Mouse (Mus musculus) CH12.LX (cell line): ENCODE measurements around the gene Sirt4.

ENCODE experiments used
- CTCF ChIP-seq, 2 experiments: IDR thresholded peaks in 1 of 2; conservative IDR thresholded peaks in 1 of 2; 2 replicates each; pipeline ENCODE4 v1.5.1; 2011 to 2012; ENCODE audit warnings: low read depth in 2 of 2, low read length in 2 of 2, improper control_type of control experiment in 1 of 2, inconsistent platforms in 1 of 2, mild to moderate bottlenecking in 1 of 2, moderate library complexity in 1 of 2
- E2F4 ChIP-seq: IDR thresholded peaks from 2 replicates; pipeline ENCODE4 v1.6.1; 2011; ENCODE audit warnings: low read depth, low read length, improper control_type of control experiment; ENCODE audit not compliant: insufficient replicate concordance
- EP300 ChIP-seq: IDR thresholded peaks from 2 replicates; pipeline ENCODE4 v1.6.1; 2011; ENCODE audit warnings: low read length, improper control_type of control experiment
- GABPA ChIP-seq: IDR thresholded peaks from 2 replicates; pipeline ENCODE4 v1.6.1; 2012; ENCODE audit warnings: low read depth, low read length, improper control_type of control experiment, inconsistent platforms; ENCODE audit not compliant: insufficient replicate concordance
- JUND ChIP-seq: conservative IDR thresholded peaks from 2 replicates; pipeline ENCODE4 v1.6.1; 2011; ENCODE audit warnings: low read depth, low read length, improper control_type of control experiment
- MAFK ChIP-seq: IDR thresholded peaks from 2 replicates; pipeline ENCODE4 v1.6.1; 2011; ENCODE audit warnings: low read length, improper control_type of control experiment; ENCODE audit not compliant: insufficient replicate concordance
- MAX ChIP-seq: IDR thresholded peaks from 2 replicates; pipeline ENCODE4 v1.6.1; 2011; ENCODE audit warnings: low read length, improper control_type of control experiment
- MEF2A ChIP-seq: IDR thresholded peaks from 2 replicates; pipeline ENCODE4 v1.6.1; 2014; ENCODE audit warnings: low read depth, mild to moderate bottlenecking, inconsistent platforms, low read length, improper control_type of control experiment, borderline replicate concordance
- POLR2A ChIP-seq: IDR thresholded peaks from 2 replicates; pipeline ENCODE4 v1.6.1; 2011; ENCODE audit warnings: low read depth, mild to moderate bottlenecking, improper control_type of control experiment, low read length
- UBTF ChIP-seq: IDR thresholded peaks from 2 replicates; pipeline ENCODE4 v1.6.1; 2012; ENCODE audit warnings: low read depth, mild to moderate bottlenecking, inconsistent platforms, low read length, improper control_type of control experiment, moderate library complexity
- USF1 ChIP-seq: IDR thresholded peaks from 2 replicates; pipeline ENCODE4 v1.6.1; 2014; ENCODE audit warnings: low read depth, mild to moderate bottlenecking, inconsistent platforms, low read length, improper control_type of control experiment
- ZC3H11A ChIP-seq: IDR thresholded peaks from 2 replicates; pipeline ENCODE4 v1.6.1; 2012; ENCODE audit warnings: low read depth, mild to moderate bottlenecking, inconsistent platforms, low read length, improper control_type of control experiment
- ZNF384 ChIP-seq: IDR thresholded peaks from 2 replicates; pipeline ENCODE4 v1.6.1; 2012; ENCODE audit warnings: low read depth, low read length, improper control_type of control experiment, inconsistent platforms

DNA sequence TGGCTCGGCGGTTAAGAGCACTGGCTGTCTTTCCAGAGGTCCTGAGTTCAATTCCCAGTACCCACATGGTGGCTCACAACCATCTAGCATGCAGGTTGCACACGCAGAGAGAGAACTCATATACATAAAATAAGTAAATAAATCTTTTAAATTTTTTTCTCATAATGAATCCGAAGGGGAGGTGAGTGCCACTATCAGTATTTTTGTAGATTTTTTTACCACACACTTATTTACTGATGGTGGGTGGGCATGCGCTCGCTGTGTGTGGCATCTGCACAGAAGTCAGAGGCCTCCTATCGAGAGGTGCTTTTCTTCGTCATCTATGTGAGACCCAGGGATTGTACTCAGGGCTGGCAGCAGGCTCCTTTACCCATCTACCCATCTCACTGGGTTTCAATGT, 2.8 kb upstream of the Sirt4 start:
- TF ChIP-seq CTCF (conservative IDR thresholded peaks at IDR 0.05 in 1 of 2, IDR thresholded peaks at IDR 0.05 in 1 of 2; ENCODE audit: low read depth in 2 of 2, low read length in 2 of 2) (no peak), MAFK (no peak), MEF2A (no peak), ZNF384 (no peak), E2F4 (no peak), GABPA (no peak), POLR2A (no peak), MAX (no peak), JUND (no peak), USF1 (no peak), ZC3H11A (no peak), UBTF (no peak), EP300 (no peak)
